Mouse (Mus musculus) lung, postnatal 14 days (tissue): Measurements from ENCODE around the gene Msl2.
A peak's percentile ranks its signal among the peaks of the same experiment; 100 is the strongest.

Experiments
- DNase-seq: peaks from one replicate; pipeline ENCODE4 v3.0.0; 2021

The Msl2 gene

DNA sequence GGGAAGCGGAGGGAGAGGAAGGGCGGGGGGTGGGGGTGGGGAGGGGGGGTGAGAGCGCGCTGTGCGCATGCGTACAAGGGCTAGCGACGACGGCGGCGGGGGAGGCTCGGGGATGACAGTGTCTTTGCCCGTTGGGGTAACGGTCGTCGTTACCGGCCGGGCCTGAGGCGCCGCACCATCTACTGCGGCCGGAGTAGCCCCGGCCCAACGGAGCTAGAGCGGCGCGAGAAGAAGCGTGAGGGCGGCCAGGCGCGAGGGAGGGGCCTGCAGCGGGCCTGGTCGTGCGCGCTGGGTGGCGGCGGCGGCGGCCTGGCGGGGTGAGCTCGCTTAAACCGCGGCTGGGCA, at the start of gene Msl2:
Gene Msl2, plus strand, starts transcription at position 115 of the 345 bp plus-strand sequence.
- no peak for DNase-seq

DNA sequence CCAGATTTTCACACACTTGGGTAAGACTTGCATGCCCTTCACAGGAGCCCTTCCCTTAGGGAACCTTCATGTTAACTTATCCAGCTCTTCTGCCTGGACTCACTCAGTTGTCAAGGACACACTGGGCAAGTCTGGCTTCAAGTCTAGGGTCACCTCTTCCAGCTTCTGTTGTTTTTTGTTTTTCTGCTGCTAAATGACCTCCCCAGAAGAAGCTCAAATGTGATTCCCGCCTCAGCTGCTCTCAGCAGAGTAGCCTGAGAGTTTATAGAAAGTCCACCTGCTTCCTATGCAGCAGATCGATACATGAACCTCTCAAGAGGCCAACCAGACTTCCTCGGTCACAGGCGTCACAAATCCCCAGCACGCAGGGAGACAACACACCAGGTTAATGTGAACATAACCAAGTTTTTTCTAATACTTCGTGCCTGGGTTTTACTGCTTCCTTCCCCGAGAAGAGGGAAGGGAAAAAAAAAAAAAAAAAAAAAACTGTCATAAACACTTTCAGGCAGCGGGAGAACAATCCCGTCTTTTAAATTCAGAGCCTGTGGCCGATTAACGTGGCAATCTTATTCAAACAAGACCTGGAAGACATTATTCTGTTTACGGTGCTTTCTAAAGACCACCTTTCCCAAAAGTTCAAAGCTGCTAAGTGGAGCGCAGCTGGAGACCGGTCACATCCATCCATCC, 40.0 kb upstream of the Msl2 start:
- DNase-seq, result no peak

DNA sequence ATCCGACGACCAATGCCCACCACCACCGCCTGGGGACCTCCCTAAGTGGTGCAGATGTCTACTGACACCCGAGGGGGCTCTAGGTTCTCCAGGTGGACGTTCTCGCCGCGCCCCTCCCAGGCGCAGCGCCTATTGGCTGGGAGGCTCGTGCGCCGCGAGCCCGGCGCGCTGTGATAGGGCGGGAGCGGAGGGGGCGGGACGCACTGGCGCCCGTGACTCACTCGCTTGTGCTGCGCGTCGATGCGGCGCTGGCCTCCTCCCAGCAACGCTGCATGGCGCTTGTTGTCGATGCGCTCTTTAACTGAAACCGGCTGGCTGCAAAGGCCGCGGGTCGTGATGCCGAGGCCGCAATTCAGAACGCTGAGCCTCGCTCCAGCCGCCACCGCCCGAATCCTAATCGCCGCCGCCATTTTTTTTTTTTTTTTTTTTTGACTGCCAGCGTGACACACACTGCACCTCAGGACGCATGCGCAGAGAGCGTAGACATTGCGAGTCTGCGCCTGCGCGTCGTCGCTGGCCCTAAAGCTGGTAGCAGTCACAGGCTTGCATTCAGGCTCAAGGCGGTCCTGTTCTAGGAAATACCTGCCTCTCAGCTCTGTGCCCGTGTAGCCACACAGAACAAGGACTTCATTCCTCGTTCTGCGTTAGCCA, 39.3 kb upstream of the Msl2 start, which contains the start of gene Pccb:
Gene Pccb, minus strand, starts transcription at position 451 of the 651 bp plus-strand sequence.
- DNase-seq, result peak; percentile 98

DNA sequence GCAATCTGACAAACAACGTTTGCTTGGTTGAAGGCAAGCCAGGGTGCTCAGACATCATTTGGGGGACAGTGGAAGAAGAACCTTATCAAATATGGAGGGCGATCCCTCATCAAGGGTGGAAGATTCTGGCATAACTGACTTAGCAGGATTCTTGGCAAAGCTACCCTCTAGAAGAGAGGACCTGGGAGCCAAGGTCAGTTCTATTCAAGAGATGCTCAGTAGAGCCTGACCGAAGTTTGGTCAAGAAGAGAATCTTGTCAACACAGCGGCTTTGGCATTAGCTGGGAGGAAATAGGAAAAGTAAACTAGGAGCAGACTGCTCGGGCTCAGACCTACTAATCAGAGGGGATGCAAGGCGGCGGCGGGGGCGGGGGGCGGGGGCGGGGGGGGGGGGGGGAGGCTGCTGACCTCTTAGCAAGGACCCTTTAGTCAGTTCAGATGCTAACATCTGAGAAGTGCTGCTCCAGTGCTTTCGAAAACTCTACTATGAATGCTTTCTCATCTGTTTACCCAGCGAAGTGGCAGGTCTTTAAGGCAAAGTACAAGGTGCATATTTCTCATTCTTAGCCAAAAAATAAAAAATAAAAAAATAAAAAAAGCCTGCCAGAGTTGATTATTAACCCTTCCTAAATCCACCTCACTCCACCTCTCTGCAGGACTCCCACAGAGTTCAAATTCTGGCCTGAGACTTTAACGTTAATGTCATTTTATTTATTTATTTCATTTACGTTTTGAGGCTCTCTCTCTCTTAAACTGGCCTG, 37.9 kb upstream of the Msl2 start:
- no peak for DNase-seq

DNA sequence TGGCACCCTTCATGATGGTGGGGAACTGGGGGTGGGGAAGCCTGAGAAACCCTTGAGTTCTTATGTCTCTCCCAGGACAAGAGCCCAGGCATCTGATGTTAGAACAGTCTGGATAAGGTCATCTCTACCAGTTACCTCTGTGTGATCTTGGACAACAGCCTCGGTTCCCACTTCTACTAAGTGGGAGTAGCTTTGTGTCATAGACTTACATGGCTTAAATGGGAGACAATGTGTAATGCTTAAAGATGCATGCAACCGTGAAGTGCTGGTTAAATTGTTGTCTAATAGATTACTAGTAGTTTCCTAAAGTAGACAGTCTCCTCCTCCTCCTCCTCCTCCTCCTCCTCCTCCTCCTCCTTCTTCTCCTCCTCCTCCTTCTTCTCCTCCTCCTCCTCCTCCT, 37.0 kb upstream of the Msl2 start:
- no peak for DNase-seq

DNA sequence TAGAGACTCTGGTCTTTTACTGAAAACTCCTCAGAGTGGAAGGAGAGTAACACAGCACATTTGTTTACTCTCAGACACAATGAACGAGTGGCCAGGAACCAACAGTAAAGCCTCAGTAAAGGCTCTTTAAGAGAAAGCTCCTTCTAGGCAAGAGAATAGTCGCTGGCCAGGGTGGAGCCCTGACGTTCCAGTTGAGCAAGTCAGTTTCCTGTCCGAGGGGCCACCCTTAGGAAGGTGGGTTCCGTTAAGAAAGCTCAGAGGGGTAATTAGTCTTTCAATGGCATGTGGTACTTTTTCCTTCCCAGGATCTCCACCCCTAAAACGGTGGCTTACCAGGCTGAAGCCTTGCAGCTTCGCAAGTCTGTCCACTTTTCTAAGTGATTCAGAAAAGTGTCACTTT, 36.5 kb upstream of the Msl2 start:
- peak; percentile 30 for DNase-seq

- no peak for DNase-seq
These were observed 35.3 kb upstream of the Msl2 start for GRCm38 (mm10) chr9:101038634-101039033.

- DNase-seq, result no peak
These were observed 32.4 kb upstream of the Msl2 start for GRCm38 (mm10) chr9:101041508-101041907.

GRCm38 (mm10) chr9:101042249-101042648, 31.7 kb upstream of the Msl2 start:
- no peak for DNase-seq

GRCm38 (mm10) chr9:101045710-101046338, 28.1 kb upstream of the Msl2 start:
- no peak for DNase-seq

DNA sequence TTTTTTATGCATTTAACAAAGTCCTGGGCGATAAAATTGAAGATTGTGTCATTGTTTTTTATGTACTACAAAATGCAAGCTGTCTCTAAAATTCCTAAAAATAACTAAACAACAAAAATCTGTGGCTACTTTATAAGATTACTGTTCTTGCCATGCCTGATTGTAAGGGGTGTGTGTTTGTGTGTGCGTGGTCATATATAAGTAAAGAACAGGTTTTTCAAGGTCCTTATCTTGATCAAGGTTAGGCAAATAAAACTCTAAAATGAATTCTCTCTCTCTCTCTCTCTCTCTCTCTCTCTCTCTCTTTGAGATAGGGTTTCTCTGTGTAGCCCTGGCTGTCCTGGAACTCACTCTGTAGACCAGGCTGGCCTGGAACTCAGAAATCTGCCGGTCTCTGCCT, 21.9 kb upstream of the Msl2 start:
- no peak for DNase-seq

- DNase-seq, result no peak
These were observed 21.2 kb upstream of the Msl2 start for GRCm38 (mm10) chr9:101052691-101053090.

GRCm38 (mm10) chr9:101053279-101053678, 20.6 kb upstream of the Msl2 start:
- DNase-seq, result no peak

- DNase-seq, result no peak
These were observed 16.7 kb upstream of the Msl2 start for GRCm38 (mm10) chr9:101057156-101057555.

DNA sequence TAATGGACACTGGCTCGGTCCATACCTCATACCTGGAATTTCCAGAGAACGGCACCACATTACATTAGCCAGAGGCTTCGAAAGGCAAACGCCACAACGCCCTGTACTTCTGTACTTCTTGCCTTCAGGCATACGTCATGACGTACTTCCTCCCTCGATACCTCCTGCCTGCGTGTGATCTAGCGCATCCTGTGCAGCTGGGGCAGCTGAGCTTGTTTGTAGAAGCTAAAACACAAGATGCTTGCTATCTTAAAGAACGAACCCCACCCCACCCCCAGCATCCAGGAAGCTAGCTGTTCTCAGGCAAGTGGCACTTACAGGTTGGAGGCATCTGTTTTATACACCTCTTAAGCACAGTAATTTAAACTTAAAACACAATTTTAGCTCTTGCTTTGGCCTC, 12.9 kb upstream of the Msl2 start:
- no peak for DNase-seq

DNA sequence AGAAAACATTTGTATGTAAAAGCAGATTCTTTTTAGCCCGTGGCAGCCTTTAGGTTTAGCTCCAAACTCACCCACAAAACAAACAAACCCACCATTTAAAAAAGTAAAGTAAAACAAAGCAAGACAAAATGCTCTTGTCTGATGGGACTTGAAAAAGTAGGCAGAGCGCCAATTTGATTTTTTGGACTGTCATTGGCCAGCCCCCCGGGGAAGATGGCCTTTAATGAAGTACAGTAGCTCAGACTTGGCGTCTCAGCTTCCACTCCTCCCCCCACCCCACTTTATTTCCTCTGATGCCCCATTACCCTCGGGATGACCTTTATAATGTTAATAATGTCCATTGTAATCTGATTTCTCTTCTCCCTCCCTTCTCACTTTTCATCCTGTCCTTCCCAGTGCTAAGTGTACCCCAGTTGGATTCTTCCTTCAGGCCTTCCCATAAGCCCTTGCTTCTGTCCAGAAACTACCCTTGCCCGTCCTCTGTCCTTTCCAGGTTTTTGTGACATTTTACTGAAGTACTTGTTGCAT, 11.6 kb upstream of the Msl2 start:
- DNase-seq, result no peak

- DNase-seq, result no peak
These were observed 8.8 kb upstream of the Msl2 start for GRCm38 (mm10) chr9:101065076-101065602.

- no peak for DNase-seq
These were observed 4.1 kb upstream of the Msl2 start for GRCm38 (mm10) chr9:101069781-101070180.

DNA sequence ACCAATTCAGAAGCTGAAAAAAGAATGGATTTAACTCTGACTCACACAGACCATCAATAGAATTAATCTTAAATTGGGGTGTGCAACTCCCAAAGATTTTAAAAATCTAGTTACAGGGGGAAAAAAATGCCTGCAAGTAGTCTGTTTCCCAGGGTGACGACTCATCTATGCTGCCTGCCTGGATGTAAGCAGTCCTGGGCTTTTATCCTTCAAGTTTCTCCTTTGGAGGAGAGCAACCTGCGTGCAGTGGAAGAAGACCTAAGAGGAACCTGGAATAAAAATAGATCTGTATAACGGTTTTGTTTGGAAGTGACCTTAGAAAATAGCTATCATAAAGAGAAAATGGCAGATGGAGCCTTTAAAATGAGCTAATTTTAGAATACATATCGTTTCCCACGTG, 1.4 kb upstream of the Msl2 start:
- DNase-seq, result no peak

DNA sequence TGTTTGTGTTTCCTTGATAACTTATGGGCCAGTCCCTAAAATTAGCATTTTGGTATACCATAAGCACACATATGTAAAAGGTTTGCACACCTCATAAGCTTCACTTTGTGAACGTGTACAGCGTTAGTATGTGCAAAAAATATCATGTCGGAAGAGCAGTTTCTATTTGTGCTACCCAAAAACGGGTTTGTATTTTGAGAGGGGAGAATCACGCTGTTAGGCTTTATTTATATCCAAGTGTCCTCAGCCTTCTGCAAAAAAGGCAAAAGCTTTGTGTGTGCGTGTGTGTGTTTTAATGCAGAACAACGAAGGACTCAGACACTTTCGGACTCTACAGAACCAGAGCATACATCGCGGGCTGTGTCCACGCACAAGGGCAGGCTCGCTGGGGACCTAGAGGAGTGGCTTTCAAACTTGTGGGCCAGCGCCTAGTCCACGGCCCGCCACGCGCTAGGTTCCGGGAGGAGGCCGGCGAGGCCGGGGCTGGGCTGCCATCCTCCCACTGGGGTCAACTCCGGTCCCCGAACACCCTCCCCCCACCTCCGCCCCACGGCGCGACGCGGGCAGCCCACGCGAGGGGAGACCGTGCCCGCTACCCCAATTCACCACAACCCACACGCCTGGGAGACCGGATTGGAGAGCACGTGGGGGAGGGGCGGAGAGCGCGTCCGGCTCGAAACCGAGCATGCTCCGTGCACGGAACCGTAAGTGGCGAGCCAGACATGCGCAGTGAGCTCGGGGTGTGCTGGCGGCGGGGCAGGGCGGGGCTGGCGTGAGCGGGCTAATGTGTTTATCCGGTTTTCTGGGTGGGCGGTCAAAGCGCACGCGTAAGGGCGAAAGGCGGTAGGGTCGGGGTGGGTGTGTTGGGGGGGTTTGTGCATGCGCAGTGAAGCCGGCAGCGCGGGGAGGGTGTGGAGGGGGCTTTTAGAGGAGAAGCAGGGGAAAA, 587 bp upstream of the Msl2 start:
- DNase-seq, result peak; percentile 99

DNA sequence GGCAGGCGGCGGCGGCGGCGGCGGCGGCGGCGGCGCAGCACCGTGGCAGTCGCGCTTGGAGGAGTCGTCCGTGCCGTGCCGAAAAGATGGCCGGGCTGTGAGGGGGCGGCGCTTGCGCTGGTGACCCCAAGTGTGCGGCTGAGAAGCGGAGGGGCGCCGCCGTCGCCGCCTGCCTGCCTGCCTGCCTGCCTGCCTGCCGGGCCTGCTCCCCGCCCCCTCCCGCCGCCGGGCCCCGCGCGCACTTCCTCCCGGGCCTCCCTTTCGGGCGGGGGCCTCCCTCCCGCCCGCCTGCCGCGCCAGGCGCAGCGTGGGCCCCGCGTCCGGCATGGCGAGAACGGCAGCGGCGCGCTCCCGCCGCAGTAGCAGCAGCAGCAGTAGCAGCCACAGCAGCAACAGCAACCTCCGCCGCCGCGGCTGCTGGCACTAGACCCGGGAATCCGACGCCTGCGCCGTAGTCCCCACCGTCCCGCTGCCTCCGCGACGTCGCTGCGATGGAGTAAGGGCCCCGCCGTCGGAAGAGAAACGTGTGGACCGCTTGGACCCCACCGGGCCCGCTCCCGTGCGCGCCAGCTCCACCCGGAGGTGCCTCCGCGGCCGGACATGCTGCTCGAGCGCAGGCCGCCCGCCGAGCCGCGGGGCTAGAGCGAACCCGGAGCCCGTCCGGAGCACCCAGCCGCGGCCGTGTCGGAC, 576 bp downstream of the Msl2 start:
- peak; percentile 89 for DNase-seq
